Mouse (Mus musculus) cerebellum, postnatal 14 days (tissue): ENCODE data around the gene Fbrs.
"Not testable (repeated sequence)": the region's sequence is repeated elsewhere in the genome, so short reads cannot be mapped to it uniquely, and the experiment has no call there.

ENCODE experiments used
- DNase-seq, 2 experiments: peaks; one replicate each; pipeline ENCODE4 v3.0.0; 2021; ENCODE audit warnings: mixed read lengths in 2 of 2

Fbrs gene

DNA sequence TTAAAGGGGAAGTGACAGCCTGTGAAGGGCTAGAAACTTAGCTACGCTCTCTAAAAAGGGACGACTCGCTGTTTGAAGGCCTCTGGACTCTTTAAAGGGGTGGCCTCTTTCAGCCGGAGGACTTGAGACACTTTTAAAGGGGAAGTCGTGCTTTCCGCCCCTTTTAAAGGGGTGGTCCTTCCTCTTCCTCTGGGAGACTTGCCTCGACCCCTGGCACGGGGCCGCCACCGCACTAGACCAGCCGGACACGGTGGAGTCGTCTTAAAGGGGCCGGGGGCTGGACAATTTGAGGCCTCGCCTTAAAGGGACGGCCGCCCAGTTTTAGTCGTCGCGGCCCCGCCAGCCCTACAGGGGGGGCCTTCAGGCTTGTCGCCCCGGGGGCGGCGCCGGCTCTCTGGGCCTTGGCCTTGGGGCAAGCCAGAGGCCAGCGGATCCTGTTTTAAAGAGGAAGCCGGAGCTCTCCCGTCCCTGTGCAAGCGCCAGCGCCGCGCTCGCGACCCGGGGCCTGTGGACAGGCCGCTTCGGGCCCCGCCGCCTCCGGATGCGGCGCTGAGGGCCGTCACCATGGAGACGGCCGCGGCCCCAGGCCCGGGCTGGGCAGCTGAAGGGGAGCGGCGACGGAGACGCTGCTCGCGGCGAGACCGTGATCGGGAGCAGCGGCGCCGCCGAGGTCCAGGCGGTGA lies at the start of gene Fbrs:
Fbrs (plus strand) TSS at position 565 of the 683 bp plus-strand sequence.
- peak; percentile 98 to 99 for DNase-seq

DNA sequence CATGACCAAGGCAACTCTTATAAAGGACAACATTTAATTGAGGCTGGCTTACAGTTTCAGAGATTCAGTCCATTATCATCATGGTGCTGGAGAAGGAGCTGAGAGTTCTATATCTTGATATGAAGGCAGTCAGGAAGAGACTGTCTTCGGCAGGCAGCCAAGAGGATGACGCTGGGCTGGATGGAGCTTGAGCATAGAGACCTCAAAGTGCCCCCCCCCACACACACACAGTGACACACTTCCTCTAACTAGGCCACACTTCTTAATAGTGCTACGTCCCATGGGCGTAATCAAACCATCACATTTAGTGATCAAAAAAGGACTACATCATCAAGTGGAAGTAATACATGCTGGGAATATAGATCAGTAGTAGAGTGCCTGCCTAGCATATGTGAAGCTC lies 43.8 kb upstream of the Fbrs start:
- no peak for DNase-seq

DNA sequence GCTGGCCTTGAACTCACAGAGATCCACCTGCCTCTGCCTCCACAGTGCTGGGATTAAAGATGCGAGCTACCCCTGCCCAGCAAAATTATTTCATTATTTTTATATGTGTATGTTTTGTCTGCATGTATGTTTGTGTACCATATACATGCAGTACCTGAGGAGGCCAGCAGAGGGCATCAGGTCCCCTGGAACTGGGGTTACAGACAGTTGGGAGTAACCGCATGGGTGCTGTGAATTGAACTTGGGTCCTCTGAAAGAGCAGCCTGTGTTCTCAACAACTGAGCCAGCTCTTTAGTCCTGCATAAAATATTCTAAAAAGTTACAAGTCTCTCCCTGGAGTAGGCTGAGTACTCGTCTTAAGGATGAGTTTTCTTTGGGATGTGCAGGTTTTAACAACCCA lies 41.3 kb upstream of the Fbrs start:
- DNase-seq = peak in 1 of 2 experiments; percentile 46

DNA sequence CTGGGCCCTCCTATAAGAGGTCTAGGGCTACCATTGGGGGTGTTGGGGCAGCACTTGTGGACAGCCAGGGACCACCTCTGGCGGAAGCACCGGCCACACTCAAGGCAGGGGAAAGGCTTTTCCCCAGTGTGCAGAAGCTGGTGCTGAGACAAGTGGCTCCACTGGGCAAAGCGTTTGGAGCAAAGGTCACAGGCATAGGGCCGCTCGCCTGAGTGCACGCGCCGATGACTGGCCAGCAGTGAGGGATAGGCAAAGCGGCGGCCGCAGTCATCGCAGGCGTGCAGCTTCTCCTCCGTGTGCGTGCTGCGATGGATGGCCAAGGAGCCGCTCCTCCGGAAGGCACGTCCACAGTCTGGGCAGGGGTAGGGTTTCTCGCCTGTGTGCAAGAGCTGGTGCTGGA lies 35.0 kb upstream of the Fbrs start:
- DNase-seq = no peak

DNA sequence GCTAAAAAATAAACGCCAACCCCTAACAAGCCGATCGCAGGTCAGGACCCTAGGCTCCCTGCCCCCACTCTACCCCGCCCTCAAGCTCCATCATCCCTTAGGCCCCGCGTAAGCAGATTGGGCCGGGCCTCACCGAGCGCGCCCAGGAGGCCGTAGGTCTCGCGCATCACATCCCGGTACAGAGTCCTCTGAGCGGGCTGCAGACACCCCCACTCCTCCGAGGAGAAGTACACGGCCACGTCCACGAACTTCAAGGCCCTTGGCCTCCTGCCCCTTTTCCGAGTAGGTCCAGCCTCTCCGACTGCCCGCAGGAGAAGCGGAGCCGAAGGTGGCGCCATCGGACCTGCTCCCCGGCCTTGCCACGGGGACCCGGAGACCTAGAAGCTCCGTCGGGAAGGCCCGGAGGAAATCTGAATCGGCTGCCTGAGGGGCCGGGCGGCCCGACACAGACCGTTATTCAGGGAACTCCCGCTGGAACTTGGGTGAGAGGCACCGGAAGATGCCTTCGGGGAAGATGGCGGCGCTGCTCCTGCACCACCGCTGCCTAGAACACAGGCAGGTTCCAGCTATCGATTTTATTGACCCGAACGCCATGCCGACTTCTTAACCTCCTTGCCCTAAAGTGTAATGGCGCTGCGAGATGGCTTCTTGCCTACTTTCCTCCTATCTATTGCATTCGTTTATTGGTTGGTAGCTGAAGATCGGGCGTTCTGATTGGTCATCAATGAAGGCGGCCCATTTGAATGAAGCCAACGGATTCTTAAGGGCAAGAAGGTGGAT lies 30.3 kb upstream of the Fbrs start, which contains the start of gene Zfp689:
Zfp689 (minus strand) TSS at position 638 of the 780 bp plus-strand sequence.
- DNase-seq = peak; percentile 96

DNA sequence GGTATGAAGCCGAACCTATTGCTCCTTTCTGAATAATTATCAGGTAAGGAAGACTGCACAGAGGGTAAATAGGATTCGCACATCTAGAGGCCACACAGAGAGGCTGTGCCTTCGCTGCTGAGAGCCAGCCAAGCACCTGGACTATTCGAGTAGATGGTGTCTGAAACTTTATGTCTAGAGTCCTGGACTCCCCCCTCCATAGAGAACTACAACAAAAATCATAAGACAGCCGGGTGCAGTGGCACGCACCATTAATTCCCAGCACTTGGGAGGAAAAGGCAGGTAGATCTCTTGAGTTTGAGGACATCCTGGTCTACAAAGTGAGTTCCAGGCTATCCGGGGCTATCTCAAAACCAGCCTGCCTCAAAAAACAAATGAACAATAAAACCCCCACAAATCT lies 29.0 kb upstream of the Fbrs start:
- no peak for DNase-seq

DNA sequence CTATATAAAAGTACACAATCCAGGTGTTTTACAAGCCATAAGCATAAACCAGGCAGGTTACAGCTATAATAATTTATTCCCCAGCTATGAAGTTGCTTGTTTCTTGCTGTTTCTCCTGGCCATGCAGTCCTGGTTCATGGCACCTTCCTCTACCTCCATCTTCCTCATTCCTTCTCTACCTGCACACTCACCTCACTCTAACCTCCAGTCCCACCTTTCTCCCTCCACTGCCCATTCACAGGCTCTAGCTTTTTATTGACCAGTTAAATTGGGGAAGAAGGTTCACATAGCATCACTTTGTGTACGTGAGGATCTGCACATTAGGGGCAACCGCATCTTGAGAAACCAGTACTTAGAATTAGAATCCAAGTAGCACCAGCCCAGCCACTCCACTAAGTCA lies 25.9 kb upstream of the Fbrs start:
- DNase-seq = no peak

DNA sequence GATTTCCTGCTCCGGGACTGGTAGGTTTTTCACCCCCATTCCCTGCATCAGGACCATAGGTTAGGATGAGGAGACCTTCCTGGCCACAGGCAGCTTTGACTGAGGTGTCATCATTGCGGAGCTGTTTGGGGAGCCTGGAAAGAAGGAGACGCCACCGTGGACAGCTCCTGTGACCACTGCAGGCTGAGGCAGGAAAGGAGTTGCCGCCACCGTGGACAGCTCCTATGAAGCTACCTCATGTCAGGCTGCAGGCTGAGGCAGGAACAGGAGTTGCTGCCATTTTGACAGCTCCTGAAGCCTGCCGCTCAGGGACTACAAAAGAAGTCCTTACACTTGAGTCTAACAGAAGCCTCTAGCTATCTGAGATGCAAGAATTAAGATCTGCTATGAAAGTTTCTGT lies 24.1 kb upstream of the Fbrs start:
- DNase-seq = no peak

DNA sequence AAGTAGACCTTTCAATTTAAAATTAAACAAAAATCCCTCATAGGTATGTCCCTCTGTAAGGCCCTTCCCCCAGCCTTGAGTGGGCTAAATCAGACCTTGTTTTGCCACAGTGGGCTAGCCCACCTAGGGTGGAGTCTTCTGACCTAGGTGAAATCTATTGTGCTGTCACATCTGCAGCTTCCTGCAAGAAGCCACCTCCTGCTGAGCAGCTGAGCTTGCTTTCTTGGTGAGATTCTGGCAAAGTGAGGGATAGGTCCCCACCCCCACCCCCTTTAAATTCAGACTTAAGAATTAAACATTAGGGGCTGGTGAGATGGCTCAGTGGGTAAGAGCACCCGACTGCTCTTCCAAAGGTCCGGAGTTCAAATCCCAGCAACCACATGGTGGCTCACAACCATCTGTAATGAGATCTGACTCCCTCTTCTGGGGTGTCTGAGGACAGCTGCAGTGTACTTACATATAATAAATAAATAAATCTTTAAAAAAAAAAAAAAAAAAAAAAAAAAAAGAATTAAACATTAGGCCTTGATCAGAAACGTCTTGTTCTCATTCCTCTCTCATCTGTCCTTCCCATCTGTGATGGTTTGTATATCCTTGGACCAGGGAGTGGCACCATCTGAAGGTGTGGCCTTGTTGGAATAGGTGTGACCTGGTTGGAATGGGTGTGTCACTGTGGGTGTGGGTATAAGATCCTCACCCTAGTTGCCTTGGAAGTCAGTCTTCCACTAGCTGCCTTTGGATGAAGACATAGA lies 20.5 kb upstream of the Fbrs start:
- DNase-seq = not testable (repeated sequence)

DNA sequence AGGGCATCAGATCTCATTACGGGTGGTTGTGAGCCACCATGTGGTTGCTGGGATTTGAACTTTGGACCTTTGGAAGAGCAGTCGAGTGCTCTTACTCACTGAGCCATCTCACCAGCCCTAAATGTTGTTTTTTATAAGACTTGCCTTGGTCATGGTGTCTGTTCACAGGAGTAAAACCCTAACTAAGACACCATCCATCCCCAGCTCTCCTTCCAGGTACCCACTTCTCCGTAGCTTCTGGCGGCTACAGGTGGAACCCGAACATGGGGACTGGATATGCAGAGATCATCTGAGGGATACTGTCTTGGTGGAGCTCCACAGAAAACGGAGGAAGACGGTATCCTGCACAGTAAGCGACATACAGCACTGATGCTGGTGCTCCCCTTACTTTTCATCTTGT lies 19.7 kb upstream of the Fbrs start, which contains the start of gene Prr14:
Prr14 (plus strand) TSS at position 301 of the 400 bp plus-strand sequence.
- not testable (repeated sequence) for DNase-seq

DNA sequence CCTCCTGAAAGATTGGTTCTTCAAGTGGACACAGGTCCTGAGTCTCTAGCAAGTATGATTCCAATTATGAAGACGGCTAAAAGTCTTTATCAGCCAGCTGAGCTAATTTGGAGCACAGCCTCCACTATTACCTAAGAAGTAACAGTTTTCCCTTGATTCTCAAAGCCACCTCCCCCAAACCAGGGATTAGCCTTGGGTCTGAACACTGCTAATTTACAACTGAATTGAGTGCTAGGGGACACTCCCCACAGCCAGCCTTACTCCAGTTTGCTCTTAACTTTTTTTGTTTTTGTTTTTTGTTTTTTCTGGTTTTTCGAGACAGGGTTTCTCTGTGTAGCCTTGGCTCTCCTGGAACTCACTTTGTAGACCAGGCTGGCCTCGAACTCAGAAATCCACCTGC lies 13.8 kb upstream of the Fbrs start:
- DNase-seq = no peak

DNA sequence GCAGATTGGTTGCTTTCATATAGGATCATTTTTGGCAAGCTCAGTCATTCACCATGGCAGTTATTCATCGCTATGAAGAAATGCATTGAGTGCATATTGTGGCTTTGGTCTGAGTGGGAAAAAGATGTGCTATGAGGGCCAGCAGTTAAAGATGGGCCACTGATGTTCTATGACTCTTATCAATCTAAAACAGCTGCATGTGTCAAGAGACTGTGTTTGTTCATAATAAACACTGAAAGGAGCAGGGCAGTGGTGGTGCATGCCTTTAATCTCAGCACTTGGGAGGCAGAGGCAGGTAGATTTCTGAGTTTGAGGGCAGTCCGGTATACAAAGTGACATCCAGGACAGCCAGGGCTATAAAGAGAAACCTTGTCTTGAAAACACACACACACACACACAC lies 13.3 kb upstream of the Fbrs start:
- not testable (repeated sequence) for DNase-seq

DNA sequence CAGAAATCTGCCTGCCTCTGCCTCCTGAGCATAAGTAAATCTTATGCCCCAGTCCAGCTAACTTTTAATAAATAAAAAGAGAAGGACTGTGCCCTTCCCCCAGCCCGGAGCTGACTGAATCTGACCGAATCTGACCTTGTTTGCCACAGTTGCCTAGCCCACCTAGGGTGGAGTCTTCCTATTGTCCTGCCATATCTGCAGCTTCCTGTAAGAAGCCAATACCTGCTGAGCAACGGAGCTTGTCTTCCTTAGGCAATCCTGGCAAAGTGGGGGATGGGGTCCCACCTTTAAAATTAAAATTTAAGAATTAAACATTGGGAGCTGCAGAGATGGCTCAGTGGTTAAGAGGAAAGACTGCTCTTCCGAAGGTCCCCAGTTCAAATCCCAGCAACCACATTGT lies 12.4 kb upstream of the Fbrs start:
- DNase-seq = no peak

DNA sequence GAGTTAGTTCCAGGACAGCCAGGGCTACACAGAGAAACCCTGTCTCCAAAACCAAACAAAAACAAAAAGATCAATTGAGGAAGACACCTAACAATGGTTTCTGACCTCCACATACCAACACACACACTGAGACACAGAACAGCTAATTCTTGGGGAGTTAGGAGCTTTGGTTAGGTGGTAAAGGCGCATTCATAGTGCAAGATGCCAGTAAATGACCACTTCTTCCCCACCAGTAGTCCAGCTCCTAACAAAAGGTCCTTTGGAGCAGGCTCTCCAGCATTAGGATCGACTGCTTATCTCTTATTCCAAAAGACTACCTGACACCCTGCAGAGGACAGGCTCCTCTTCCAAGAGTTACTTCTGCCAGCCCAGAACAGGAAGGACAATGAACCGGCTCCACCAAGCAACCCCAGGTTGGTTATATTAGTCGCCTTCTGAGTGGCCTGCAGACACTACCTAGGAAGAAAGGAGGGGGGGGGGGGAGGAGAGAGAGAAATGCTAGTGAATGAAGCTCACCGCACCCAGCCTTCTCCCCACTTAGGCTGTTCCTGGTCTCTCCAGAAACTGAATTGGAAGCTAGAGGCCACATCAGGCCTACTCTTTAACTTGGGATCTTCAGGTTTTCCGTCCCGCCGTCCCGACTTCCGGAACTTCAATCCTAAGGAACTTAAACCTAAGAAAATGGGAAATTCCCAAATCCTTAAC lies 8.8 kb upstream of the Fbrs start:
- peak; percentile 57 to 60 for DNase-seq

DNA sequence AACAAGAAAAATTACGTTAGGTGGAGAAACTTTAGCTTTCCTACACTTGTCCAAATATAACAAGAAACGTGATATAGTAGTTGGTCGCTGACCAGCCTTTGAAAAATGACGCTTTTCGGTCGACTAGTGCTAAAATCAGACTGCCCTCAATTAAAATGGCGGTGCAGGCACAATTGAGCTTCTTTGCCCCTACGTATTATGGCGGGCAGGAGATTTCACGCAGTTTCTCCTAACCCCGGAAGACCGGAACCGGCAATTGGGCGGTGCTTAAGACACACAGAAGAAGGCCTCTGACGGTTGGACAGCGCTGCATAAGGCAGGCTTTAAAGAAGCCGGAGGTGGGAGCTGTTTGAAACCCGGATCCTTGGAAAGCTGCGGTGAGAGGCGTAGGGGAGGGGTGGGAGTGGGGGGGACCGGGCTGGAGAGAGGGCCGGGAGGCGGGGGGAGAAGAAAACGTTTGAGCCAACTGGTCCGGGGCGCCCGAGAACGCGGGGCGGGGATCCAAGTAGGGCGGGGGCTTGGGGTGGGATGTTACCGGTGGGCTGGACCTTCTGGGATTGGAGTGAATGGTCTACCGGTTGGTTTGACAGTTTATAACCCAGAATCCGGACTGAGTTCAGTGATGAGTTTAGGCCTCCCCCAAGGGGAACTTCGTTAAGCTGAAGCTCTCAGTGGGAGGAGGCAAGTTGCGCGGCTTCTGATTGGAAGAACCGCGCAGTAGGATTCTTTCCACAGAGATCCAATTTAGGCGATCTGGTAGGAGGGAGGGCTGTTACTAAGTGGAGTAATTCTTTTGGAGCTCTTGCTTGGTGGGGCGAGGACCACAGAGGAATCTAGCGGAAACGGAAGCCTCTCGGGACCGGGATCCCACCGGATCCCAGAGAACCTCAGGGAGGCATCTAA lies 8.0 kb upstream of the Fbrs start:
- DNase-seq = peak; percentile 92 to 95

DNA sequence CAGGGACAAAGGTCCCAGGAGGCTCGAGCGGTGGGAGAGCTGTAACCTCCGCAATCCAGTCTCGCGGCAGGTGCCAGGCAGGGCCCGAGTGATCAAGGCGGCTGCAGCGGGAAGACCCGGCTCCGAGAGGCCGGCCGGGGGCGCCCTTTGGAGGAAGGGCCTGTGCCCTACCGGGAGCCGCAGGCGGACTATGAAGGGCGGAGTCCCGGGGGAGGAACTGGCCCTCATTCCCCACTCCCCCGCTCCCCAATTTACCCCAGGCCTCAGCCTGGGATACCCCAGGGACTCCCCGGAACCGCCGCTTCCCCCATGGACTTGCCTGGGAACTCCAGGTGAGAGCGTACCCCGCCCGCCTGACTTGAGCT lies 7.4 kb upstream of the Fbrs start:
- DNase-seq = no peak

DNA sequence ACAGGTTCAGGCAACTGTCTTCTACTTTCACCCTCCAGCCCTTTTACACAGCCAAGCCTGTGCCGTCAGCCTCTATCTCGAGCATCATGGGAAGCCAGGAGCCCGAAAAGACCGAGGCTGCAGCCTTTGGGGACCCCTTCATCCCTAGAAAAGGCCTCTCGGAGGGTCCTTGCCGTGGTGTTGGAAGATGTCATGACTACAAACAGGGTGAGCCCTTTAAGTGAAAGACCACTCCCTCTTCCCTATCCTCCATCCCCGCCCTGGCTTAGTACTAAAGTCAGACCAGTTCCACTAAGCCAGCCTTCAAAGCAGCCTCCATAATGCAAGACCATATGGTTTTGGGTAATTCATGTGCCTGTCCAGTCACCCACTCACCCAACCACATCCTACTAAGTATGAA lies 6.9 kb upstream of the Fbrs start:
- no peak for DNase-seq

DNA sequence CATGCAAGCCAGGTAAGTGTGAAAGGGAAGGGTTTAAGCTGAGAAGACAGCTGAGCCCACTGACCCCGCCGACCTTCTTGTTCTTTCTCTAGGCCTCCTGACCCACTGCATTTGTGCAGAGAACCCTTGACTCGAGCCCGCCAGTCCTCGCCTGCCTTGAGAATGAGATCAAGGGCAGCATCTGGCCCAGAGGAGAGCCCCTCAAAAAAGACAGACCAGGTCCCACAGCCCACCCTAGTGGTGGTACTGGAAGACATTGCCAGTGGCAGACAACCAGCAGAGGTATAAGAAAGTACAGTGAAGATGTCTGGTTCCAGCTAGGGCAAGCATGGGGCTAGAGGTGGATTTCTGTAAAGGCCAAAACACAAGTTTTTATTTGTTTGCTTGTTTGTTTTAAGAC lies 5.3 kb upstream of the Fbrs start:
- DNase-seq = peak in 1 of 2 experiments; percentile 39

DNA sequence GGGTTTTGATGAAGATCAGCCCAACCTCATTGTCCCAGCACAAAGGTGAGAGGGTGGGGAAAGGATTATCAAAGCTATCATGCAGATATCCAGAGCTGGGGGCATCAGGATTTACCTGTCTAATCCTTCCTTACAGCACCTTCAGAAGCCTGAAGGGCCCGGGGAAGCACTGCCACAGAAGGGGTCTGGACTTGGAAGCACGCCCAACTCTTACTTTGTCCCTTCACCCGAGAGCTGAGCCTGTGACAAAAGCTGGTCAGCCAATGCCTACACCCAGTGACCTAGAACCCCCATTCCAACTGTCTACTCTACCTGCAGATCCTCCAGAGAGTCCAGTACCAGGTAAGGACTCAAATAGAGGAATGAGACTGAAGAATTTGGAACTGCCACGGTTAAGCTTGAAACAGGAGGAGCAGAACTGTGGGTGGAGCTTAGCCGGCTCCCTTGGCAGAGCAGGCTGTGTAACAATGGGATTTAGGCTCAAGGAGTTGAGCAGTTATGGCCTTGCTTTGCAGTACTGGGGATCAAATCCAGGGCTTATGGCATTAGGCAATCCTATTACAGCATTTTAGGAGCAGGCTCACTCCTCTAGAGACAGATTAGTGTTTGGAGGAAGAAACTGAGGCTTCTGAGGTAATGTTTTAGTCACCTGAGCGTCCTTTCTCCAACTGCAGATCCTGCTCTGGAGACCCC lies 4.5 kb upstream of the Fbrs start:
- no peak for DNase-seq

DNA sequence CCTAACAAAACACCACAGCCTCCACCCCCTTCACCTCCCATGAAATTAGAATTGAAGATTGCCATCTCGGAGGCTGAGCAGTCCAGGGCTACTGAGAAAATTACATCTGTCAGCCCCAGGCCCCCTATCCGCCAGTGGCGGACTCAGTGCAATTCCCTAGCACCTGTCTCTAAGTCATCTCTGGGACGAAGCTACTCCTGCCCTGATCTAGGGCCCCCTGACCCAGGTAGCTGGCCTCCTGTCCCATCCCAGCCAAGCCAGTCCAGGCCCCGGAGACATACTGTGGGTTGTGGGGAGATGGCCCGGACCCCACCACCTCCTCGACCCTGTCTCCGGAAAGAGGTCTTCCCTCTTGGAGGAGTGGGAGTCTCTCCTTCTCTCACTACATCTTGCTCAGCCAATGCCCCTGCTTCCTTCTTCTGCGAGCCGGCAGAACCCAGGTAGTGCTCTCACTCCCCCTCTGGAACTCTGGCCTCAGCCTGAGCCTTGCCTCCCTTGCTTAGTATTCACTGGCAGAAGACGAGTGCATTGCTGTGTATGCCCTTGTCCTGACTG lies 3.7 kb upstream of the Fbrs start:
- no peak for DNase-seq

DNA sequence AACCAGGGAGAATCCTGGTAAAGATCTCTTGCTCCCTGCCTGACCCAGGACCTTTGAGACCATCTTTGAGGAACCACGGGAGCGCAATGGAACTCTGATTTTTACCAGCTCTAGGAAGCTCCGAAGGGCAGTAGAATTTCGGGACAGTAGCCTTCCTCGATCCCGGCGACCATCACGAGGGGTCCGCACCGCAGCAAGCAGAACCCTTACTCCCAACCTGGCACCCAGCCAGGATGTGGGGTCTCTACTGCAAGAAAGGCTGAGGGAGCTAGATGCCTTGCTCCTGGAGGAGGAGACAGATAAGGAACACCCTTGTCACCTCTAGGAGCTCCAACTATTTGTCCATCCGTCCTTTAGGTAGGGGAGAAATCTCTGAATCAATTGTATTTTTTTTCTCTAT lies 2.7 kb upstream of the Fbrs start:
- peak; percentile 41 to 55 for DNase-seq
